Mouse (Mus musculus) frontal cortex, postnatal 25 days (tissue): ENCODE results near the gene Dll4.

Experiments used
- DNase-seq, 2 experiments: peaks; one replicate each; pipeline ENCODE4 v3.0.0; 2022; ENCODE audit warnings: low spot score in 2 of 2

Gene Dll4

GRCm38 (mm10) chr2:119312380-119312958 is 13.1 kb upstream of the Dll4 start:
- DNase-seq: no peak

GRCm38 (mm10) chr2:119313780-119314479 is 11.7 kb upstream of the Dll4 start:
- DNase-seq: no peak

DNA sequence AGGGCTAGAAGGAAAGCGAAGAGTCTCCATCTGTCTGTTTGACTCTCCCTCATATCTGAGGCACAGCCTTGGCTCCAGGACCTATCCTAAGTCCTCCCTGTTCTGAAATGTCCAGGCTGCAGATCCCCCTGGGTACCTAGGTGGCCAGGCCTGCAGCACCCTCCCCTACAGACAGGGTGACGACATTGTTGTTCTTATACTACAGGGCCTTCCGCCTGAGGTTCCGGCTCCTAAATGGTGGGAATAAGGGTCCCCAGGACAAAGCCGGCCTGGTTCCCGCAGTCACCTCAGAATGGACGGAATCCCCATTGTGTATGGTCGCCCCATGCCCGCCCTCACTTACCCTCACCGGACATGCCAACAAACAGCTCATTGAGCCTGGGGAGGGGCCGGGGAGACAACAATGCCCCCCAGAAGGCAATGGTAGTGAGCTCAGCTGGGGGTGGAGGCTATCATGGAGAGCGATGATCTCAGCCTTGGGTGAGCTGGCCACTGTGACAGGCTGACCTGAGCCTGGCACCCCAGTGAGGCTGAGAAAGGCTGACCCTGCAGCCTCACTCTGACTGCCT is 10.8 kb upstream of the Dll4 start:
- DNase-seq: no peak

DNA sequence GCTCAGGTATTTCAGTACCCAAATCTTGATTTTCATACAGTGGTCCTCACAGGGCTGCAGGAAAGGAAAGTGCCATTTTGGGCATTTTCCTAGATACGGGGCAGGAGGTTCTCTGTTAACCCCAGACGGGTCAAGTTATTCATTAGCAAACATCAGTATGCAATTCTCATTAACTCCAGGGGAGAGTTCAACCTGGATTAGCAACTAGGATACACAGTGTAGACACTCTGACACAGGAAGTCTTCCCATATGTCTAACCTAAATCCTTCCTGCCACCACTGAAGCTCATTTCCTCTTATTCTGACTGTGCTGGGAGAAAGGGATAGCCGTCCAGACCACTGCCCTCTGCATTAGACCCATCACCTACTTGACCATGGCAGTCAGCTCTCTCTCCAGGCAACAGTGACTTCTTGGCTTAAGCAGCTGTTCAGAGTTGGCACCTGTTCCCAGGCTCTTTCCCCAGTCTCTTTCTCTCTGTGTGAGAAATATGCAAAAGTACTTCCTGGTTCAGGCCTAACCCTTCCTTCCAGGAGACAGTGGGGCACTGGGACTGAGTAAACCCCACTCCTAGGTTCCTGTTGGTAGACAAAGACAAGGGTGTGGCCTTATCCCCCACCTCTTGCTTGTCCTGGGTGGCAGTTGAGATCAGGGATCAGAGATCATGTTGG is 7.4 kb upstream of the Dll4 start:
- no peak for DNase-seq

- DNase-seq: no peak
These were observed 5.0 kb upstream of the Dll4 start for GRCm38 (mm10) chr2:119320571-119320970.

DNA sequence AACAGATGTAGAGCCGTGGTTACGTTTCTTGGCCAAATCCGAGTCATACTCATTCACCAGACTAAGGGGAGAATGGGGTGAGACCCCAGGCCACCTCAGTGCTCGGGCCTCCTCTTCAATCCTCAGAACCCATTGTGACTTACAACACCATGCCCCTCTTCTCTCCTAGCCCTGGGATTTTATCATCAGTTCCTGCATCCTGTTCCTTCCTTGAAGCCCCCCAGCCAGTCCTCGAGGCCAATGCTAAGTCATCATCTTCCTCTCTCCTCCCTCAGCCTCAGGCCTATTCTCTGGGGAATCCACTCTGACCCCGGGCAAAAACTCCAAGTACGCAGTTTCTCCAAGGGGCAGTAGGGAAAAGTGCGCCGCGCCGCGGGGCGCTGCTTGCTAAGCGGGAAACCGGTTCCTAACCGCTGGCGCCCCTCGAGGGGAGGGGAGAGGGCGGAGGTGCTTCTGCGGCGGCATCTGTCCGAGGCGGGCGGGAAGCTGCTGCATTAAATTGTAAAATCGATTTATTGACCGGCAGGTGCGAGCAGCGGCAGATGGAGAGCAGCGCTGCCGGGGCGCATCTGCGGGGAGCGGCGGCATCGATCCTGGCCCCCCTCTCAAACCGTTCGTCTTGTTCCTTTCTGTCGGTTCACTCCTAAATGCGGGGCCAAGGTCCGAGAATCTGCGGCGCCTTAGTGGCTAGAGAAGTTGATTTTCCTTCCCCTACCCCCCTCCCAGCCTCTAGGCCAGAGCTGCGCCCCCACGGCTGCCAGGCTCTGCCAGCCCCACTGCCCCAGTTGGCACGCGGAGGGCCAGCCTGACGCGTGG is 3.6 kb upstream of the Dll4 start:
- DNase-seq: no peak

DNA sequence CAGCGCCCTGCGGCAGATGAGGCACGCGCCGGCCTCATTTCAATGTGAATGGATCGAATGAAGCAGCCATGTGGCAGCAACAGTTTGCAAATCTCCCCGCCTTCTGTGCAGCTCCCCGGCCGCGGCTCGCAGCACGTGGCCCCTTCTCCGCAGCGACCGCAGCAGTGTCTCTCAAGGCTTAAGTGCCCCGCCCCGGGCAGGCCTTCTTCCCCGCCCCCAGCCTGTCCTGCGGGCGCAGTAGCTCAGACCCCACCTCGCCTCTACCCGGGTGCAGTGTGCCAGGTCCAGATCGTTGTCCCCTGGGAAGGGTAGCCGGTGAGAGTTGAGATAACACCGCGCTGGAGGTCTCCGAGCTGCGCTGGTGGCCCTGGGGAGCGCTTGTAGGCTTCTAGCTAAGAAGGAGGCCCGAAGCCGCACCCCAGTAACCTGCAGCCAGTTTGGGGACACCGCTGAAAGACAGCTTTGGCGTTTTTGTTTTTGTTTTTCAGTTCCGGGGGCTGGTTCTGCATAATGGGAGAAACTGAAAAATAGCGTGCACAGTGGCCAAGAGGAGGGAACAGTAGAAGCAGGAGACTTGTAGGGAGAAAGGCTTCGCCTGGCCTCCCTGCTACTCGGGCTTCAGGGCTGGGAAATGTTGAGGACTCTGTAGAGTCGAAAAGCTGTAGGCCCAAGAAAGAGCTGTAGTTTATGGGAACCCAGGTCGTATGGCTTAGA is 2.8 kb upstream of the Dll4 start:
- DNase-seq: peak in 1 of 2 experiments; percentile 30

DNA sequence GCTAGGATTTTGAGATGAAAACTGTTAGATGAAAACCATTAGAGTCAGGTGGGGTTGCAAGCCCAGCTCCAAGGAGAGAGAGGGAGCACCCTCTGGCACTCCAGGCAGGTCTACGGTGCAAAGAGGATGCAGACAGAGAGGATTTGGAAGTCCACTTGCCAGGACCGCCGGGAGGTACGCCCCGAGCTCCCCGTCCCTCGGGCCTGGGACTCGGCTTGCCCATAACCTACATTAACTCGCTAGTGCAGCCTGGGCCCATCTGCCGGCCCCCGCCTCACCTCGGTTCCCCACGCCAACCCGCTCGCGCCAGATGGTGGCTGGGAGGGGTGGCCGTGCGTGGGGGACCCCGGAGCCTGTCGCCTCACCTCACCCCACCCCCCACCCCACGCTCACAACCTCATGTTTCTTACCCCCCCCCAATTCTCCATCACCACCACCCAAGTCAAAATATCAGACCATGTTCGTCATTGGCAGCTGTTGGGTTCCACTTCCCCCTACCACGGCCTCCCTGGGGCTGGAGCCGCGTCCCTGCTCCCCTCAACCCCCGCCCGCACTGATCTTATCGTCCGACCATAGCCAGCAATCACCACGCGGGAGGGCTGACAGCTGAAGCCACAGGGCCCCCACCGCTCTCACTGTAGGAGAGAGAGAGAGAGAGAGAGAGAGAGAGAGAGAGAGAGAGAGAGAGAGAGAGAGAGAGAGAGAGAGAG is 1.6 kb upstream of the Dll4 start:
- no peak for DNase-seq

DNA sequence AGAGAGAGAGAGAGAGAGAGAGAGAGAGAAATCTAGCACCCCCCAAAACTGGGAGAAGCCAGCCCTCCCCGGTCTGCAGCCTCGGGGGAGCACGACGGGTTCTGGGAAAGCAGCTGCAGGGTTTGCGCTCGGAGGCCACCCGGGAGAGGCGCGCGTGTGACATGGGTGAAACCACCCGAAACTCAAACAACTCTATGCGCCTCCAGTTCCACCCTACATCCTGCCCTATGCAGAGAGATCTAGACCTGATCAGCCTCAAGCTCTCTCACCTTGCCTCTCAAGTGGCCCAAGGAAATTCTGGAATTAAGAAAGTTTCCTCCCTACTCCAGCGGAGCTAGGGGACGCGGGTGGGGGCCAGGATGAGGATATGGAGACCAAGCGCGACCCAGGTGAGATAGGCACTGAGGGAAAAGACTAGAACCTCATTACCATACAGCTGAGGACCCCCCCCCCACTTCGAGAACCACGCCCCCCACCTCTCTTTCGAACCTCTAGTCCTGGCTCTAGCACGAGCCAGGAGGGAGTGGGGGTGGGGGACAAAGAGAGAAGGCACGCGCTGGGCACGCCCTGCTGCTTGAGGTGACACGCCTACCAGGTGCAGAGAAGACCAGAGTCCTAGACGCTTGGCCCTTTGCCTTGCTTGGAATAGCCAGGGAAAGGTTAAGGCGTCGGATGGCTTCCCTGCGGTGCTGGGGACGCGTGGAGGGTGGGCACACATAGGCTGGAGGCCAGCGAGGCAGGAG is 837 bp upstream of the Dll4 start:
- DNase-seq: no peak

- DNase-seq: no peak
These were observed 847 bp downstream of the Dll4 start for GRCm38 (mm10) chr2:119326161-119327101.

- DNase-seq: no peak
These were observed 1.5 kb downstream of the Dll4 start for GRCm38 (mm10) chr2:119327102-119327480.

DNA sequence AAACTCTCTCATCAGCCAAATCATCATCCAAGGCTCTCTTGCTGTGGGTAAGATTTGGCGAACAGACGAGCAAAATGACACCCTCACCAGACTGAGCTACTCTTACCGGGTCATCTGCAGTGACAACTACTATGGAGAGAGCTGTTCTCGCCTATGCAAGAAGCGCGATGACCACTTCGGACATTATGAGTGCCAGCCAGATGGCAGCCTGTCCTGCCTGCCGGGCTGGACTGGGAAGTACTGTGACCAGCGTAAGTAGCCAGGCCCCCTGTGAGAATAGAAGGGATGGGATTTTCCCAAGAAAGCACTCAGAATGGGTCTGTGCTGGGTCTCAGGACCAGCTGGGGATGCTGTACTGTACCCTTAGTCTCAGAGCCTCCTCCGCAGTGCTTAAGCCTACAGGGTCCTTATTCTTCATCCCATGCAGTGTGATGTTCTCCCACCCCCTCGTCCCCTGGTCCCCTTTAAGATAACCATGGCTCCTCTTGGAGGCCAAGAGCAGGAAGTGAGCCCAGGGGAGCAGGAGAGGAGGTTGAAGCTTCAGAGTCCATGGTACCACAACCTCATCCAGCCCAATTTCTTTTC is 2.5 kb downstream of the Dll4 start:
- no peak for DNase-seq

- no peak for DNase-seq
These were observed 3.0 kb downstream of the Dll4 start for GRCm38 (mm10) chr2:119328546-119328945.

GRCm38 (mm10) chr2:119329123-119329817 is 3.7 kb downstream of the Dll4 start:
- DNase-seq: no peak

DNA sequence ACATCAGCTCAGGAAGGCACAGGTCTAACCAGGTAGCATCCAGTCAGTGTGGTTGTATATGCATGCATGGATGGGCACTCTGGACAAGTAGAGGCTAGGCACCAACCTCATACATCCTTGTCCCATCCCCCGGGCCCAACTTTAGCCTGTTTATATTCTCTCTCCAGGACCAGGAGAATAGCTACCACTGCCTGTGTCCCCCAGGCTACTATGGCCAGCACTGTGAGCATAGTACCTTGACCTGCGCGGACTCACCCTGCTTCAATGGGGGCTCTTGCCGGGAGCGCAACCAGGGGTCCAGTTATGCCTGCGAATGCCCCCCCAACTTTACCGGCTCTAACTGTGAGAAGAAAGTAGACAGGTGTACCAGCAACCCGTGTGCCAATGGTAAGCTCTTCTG is 5.2 kb downstream of the Dll4 start:
- DNase-seq: no peak

DNA sequence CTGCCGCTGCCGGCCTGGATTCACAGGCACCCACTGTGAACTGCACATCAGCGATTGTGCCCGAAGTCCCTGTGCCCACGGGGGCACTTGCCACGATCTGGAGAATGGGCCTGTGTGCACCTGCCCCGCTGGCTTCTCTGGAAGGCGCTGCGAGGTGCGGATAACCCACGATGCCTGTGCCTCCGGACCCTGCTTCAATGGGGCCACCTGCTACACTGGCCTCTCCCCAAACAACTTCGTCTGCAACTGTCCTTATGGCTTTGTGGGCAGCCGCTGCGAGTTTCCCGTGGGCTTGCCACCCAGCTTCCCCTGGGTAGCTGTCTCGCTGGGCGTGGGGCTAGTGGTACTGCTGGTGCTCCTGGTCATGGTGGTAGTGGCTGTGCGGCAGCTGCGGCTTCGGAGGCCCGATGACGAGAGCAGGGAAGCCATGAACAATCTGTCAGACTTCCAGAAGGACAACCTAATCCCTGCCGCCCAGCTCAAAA is 6.6 kb downstream of the Dll4 start:
- no peak for DNase-seq

GRCm38 (mm10) chr2:119334135-119334534 is 8.6 kb downstream of the Dll4 start:
- no peak for DNase-seq
